Mouse (Mus musculus) bone marrow, adult 2 months (tissue): ENCODE measurements around the gene Faap20. TPM values are rescaled to one million over a fixed set of nuclear protein-coding genes. Genes with fewer than 3 reads are reported as not detected.

Experiments
- H3K27ac ChIP-seq: fragments of 200-500 bp; 2 replicates; pipeline ENCODE4 v1.5.1; 2012; ENCODE audit warnings: low read depth, mild to moderate bottlenecking, control low read depth, inconsistent platforms, low read length; ENCODE audit not compliant: control insufficient read depth, poor library complexity, insufficient read depth
- H3K4me1 ChIP-seq: fragments of 200-500 bp; 2 replicates; pipeline ENCODE4 v1.6.1; 2011; ENCODE audit warnings: low read length; ENCODE audit not compliant: control insufficient read depth, insufficient read depth
- H3K4me3 ChIP-seq: fragments of 200-500 bp; replicated peaks from 2 replicates; pipeline ENCODE3; 2011; ENCODE audit warnings: mild to moderate bottlenecking, low read depth, low read length, control low read depth; ENCODE audit not compliant: control insufficient read depth
- CTCF ChIP-seq: fragments of 200-500 bp; IDR thresholded peaks from 2 replicates; pipeline ENCODE4 v1.5.1; 2011; ENCODE audit warnings: low read length, control low read depth; ENCODE audit not compliant: control insufficient read depth, insufficient read depth
- POLR2A ChIP-seq: fragments of 200-500 bp; IDR thresholded peaks from 2 replicates; pipeline ENCODE4 v1.6.1; 2011; ENCODE audit warnings: low read depth, mild to moderate bottlenecking, control low read depth, low read length, borderline replicate concordance; ENCODE audit not compliant: control insufficient read depth
- WGBS: fragments of 180-500 bp; shearing (Covaris S2); methylation state at CpG from one replicate; pipeline ENCODE4 v1.1.7; 2018; 5-methylcytosine and 5-hydroxymethylcytosine counted together
- polyA plus RNA-seq: library from polyadenylated mRNA; stranded (reverse); fragments of >200 nt; gene quantifications from 2 replicates; pipeline ENCODE4 v1.2.4, GENCODE M21; 2011; ENCODE audit warnings: low replicate concordance; ENCODE audit not compliant: missing spikeins, insufficient read depth, insufficient read length

Faap20 gene
- polyA plus RNA-seq, 1 experiment: 29.3 TPM

GRCm38 (mm10) chr4:155223594-155224528 lies 25.7 kb upstream of the Faap20 start:
- peak overlapping the region; percentile 95 for H3K27ac ChIP-seq
- peak overlapping the region; percentile 54 for H3K4me3 ChIP-seq
- TF ChIP-seq POLR2A: peak; percentile 45; the same call in 1 of the 2 replicates
- no peak; the same call in 1 of the 2 replicates for TF ChIP-seq CTCF
- WGBS: 21% methylated on average over 20 of the region's 20 CpGs
- H3K4me1 ChIP-seq: peaks cover 16% of the 10 kb centered on the region

- H3K27ac ChIP-seq: no peak overlapping the region
- H3K4me3 ChIP-seq: no peak overlapping the region
- TF ChIP-seq CTCF (no peak), POLR2A (no peak)
- H3K4me1 ChIP-seq: peaks cover 4% of the 10 kb centered on the region; the same call in 1 of the 2 replicates
- 79% methylated on average over 5 of the region's 5 CpGs for WGBS
Measured at GRCm38 (mm10) chr4:155225918-155226317, 23.7 kb upstream of the Faap20 start.

GRCm38 (mm10) chr4:155227986-155228385 lies 21.6 kb upstream of the Faap20 start:
- TF ChIP-seq CTCF (no peak), POLR2A (no peak)
- no peak overlapping the region for H3K27ac ChIP-seq
- WGBS: 61% methylated on average over 4 of the region's 4 CpGs
- H3K4me1 ChIP-seq: 0 out of 2 replicates have a peak, but pooled peaks cover 2% of the 10 kb centered on the region
- H3K4me3 ChIP-seq: no peak overlapping the region

- TF ChIP-seq POLR2A (no peak), CTCF (no peak)
- Histone ChIP-seq H3K27ac (no peak overlapping the region), H3K4me1 (0 out of 2 replicates have a peak, but pooled peaks cover 2% of the 10 kb centered on the region), H3K4me3 (no peak overlapping the region)
- WGBS: 71% methylated on average over 5 of the region's 5 CpGs
Measured at GRCm38 (mm10) chr4:155228461-155228860, 21.1 kb upstream of the Faap20 start.

GRCm38 (mm10) chr4:155233878-155234277 lies 15.7 kb upstream of the Faap20 start:
- WGBS: 18% methylated on average over 10 of the region's 10 CpGs

GRCm38 (mm10) chr4:155234371-155235310 lies 15.0 kb upstream of the Faap20 start:
- TF ChIP-seq CTCF (no peak), POLR2A (no peak)
- 15% methylated on average over 8 of the region's 8 CpGs for WGBS
- peaks cover 7% of the 10 kb centered on the region for H3K4me1 ChIP-seq
- H3K4me3 ChIP-seq: no peak overlapping the region
- H3K27ac ChIP-seq: peak overlapping the region; percentile 40

More at GRCm38 (mm10) chr4:155233878-155234277, 15.7 kb upstream of the Faap20 start:
- H3K4me3 ChIP-seq: no peak overlapping the region
- peaks cover 7% of the 10 kb centered on the region for H3K4me1 ChIP-seq
- TF ChIP-seq CTCF (no peak), POLR2A (no peak)
- H3K27ac ChIP-seq: no peak overlapping the region

- WGBS: 8% methylated on average over 18 of the region's 18 CpGs
- Histone ChIP-seq H3K27ac (peak overlapping the region; percentile 21), H3K4me1 (peaks cover 7% of the 10 kb centered on the region), H3K4me3 (no peak overlapping the region)
- TF ChIP-seq POLR2A (no peak), CTCF (no peak)
Measured at GRCm38 (mm10) chr4:155235311-155236119, 14.1 kb upstream of the Faap20 start.
